Mouse (Mus musculus): ENCODE data around the gene Irs1.

DNA sequence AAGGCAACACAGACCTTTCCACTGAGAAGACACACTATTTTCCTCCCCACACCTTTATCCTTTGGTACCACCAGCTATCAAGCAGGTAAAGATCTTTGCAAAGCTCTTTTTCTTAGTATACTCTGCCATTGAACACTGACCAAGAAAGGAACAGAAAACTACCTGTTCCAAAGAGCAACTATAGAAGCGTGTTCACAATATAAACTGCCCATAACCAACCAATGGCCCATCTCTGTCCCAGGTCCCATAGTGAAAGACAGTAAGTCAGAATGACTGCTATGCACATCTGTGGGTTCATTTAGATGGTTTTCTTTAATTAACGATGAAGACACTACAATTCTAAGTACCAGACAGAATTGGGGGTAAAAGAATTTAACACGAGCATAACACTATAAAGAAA is 58.4 kb downstream of the Irs1 start, which contains the start of gene Gm9747:
- TF ChIP-seq CTCF (IDR thresholded peaks at IDR 0.05; ENCODE audit: extremely low read depth, insufficient read length, insufficient replicate concordance, low read depth, low read length), result no peak
- TF ChIP-seq POLR2A (IDR thresholded peaks at IDR 0.05; ENCODE audit: low read depth, low read length), result no peak
